Mouse (Mus musculus): ENCODE results near the gene Clpsl2. TPM values are rescaled to one million over a fixed set of nuclear protein-coding genes. Genes with fewer than 3 reads are reported as not detected.

The Clpsl2 gene
- polyA plus RNA-seq, 1 experiment, result not detected

DNA sequence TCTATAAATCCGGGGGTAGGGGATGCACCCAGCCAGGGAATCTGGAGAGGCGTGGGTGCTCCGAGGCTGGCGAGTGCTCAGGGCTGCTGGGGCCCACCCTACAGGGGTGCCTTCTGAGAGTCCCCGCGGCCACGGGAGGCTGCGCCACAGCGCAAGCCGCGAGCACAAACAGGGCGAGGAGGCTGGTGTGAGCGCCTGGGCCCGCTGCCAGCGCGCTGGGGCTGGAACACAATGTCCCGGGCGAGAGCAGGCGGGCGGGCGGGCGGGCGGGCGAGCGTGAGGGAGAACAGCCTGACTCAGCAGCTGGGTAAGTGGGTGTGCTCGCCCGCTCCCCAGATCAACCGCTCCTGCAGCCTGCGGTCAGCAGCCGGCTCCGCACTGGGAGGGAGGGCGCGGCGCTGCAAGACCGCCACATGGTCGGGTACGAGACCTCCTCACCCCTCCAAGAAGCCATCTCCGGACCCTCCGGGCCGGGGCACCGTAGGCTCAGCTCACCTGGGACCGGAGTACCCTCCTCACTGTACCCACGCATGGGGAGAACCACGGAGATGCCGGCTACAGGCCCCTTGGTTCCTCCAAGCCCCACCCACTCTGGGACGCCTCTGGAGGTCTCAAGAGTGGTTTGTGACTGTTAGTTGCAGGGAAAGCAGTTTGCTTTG, 31.1 kb upstream of the Clpsl2 start:
- H3ac ChIP-seq (ENCODE audit: control insufficient read depth, insufficient read length, low read depth), result peak overlapping the region; percentile 50
- H3K79me3 ChIP-seq (ENCODE audit: low read depth), result no peaks in the 10 kb centered on the region
- peak overlapping the region; percentile 18 for H3K4me3 ChIP-seq (ENCODE audit: insufficient read depth, poor library complexity, severe bottlenecking)
- no peaks in the 10 kb centered on the region for H3K27me3 ChIP-seq (ENCODE audit: control insufficient read depth, insufficient read depth, insufficient read length)
- TF ChIP-seq MYOD1 (IDR thresholded peaks at IDR 0.05; ENCODE audit: control insufficient read depth, insufficient read length, low read depth) (no peak), MAX (IDR thresholded peaks at IDR 0.05) (no peak), MYOG (IDR thresholded peaks at IDR 0.05; ENCODE audit: control insufficient read depth, extremely low read depth, insufficient read length) (no peak), USF1 (IDR thresholded peaks at IDR 0.05; ENCODE audit: low read depth) (no peak), CTCF (IDR thresholded peaks at IDR 0.05; ENCODE audit: control insufficient read depth, insufficient read depth, insufficient read length) (no peak), FOSL1 (IDR thresholded peaks at IDR 0.05; ENCODE audit: insufficient read depth, low read length, poor library complexity, severe bottlenecking) (no peak), CEBPB (IDR thresholded peaks at IDR 0.05; ENCODE audit: low read depth) (no peak)
- no peaks in the 10 kb centered on the region for H3K36me3 ChIP-seq (ENCODE audit: control insufficient read depth, insufficient read depth)
- H3K79me2 ChIP-seq (ENCODE audit: control insufficient read depth, insufficient read depth), result no peaks in the 10 kb centered on the region

- H3K79me2 ChIP-seq (ENCODE audit: control insufficient read depth, insufficient read depth), result no peaks in the 10 kb centered on the region
- no peak overlapping the region for H3K4me3 ChIP-seq (ENCODE audit: insufficient read depth, poor library complexity, severe bottlenecking)
- H3K79me3 ChIP-seq (ENCODE audit: low read depth), result no peaks in the 10 kb centered on the region
- no peaks in the 10 kb centered on the region for H3K36me3 ChIP-seq (ENCODE audit: control insufficient read depth, insufficient read depth)
- H3K27me3 ChIP-seq (ENCODE audit: control insufficient read depth, insufficient read depth, insufficient read length), result no peaks in the 10 kb centered on the region
- H3ac ChIP-seq (ENCODE audit: control insufficient read depth, insufficient read length, low read depth), result no peak overlapping the region
- TF ChIP-seq FOSL1 (IDR thresholded peaks at IDR 0.05; ENCODE audit: insufficient read depth, low read length, poor library complexity, severe bottlenecking), result no peak
- no peak for TF ChIP-seq USF1 (IDR thresholded peaks at IDR 0.05; ENCODE audit: low read depth)
- TF ChIP-seq CEBPB (IDR thresholded peaks at IDR 0.05; ENCODE audit: low read depth), result no peak
- no peak for TF ChIP-seq MYOG (IDR thresholded peaks at IDR 0.05; ENCODE audit: control insufficient read depth, extremely low read depth, insufficient read length)
- TF ChIP-seq CTCF (IDR thresholded peaks at IDR 0.05; ENCODE audit: control insufficient read depth, insufficient read depth, insufficient read length), result no peak
- no peak for TF ChIP-seq MYOD1 (IDR thresholded peaks at IDR 0.05; ENCODE audit: control insufficient read depth, insufficient read length, low read depth)
- no peak for TF ChIP-seq MAX (IDR thresholded peaks at IDR 0.05)
Measured at GRCm38 (mm10) chr17:28518615-28519071, 30.6 kb upstream of the Clpsl2 start.

GRCm38 (mm10) chr17:28519827-28520226, 29.4 kb upstream of the Clpsl2 start:
- H3K79me2 ChIP-seq (ENCODE audit: control insufficient read depth, insufficient read depth), result no peaks in the 10 kb centered on the region
- H3K27me3 ChIP-seq (ENCODE audit: control insufficient read depth, insufficient read depth, insufficient read length), result no peaks in the 10 kb centered on the region
- H3ac ChIP-seq (ENCODE audit: control insufficient read depth, insufficient read length, low read depth), result no peak overlapping the region
- TF ChIP-seq MAX (IDR thresholded peaks at IDR 0.05) (no peak), USF1 (IDR thresholded peaks at IDR 0.05; ENCODE audit: low read depth) (no peak), CTCF (IDR thresholded peaks at IDR 0.05; ENCODE audit: control insufficient read depth, insufficient read depth, insufficient read length) (no peak), MYOG (IDR thresholded peaks at IDR 0.05; ENCODE audit: control insufficient read depth, extremely low read depth, insufficient read length) (no peak), CEBPB (IDR thresholded peaks at IDR 0.05; ENCODE audit: low read depth) (no peak), FOSL1 (IDR thresholded peaks at IDR 0.05; ENCODE audit: insufficient read depth, low read length, poor library complexity, severe bottlenecking) (no peak), MYOD1 (IDR thresholded peaks at IDR 0.05; ENCODE audit: control insufficient read depth, insufficient read length, low read depth) (no peak)
- no peak overlapping the region for H3K4me3 ChIP-seq (ENCODE audit: insufficient read depth, poor library complexity, severe bottlenecking)
- no peaks in the 10 kb centered on the region for H3K36me3 ChIP-seq (ENCODE audit: control insufficient read depth, insufficient read depth)
- no peaks in the 10 kb centered on the region for H3K79me3 ChIP-seq (ENCODE audit: low read depth)

DNA sequence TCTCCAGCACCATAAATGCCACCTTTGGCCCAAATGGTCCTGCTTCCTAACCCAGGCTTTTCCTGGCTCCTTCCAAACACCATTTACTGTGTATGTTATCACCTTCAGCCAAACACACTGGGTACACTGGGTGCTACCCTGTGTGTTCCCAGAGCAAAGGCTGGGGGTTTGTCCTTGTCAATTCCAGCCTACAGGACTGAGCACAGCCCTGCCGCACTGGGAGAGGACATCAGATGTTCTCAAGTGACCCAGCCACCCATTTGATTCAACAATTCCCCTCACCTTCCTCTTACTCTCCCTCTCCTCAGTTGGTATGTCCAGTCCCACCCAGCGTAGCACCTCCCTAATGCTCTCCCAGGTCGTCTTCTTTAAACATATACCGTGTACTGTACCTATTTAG, 28.6 kb upstream of the Clpsl2 start:
- Histone ChIP-seq H3K79me2 (ENCODE audit: control insufficient read depth, insufficient read depth) (no peaks in the 10 kb centered on the region), H3K79me3 (ENCODE audit: low read depth) (no peaks in the 10 kb centered on the region), H3K36me3 (ENCODE audit: control insufficient read depth, insufficient read depth) (no peaks in the 10 kb centered on the region), H3K4me3 (ENCODE audit: insufficient read depth, poor library complexity, severe bottlenecking) (no peak overlapping the region), H3ac (ENCODE audit: control insufficient read depth, insufficient read length, low read depth) (no peak overlapping the region), H3K27me3 (ENCODE audit: control insufficient read depth, insufficient read depth, insufficient read length) (no peaks in the 10 kb centered on the region)
- TF ChIP-seq MAX (IDR thresholded peaks at IDR 0.05) (no peak), MYOG (IDR thresholded peaks at IDR 0.05; ENCODE audit: control insufficient read depth, extremely low read depth, insufficient read length) (no peak), USF1 (IDR thresholded peaks at IDR 0.05; ENCODE audit: low read depth) (no peak), MYOD1 (IDR thresholded peaks at IDR 0.05; ENCODE audit: control insufficient read depth, insufficient read length, low read depth) (no peak), CEBPB (IDR thresholded peaks at IDR 0.05; ENCODE audit: low read depth) (no peak), CTCF (IDR thresholded peaks at IDR 0.05; ENCODE audit: control insufficient read depth, insufficient read depth, insufficient read length) (no peak), FOSL1 (IDR thresholded peaks at IDR 0.05; ENCODE audit: insufficient read depth, low read length, poor library complexity, severe bottlenecking) (no peak)

GRCm38 (mm10) chr17:28521071-28521726, 28.0 kb upstream of the Clpsl2 start:
- no peak for TF ChIP-seq MAX (IDR thresholded peaks at IDR 0.05)
- no peak for TF ChIP-seq CEBPB (IDR thresholded peaks at IDR 0.05; ENCODE audit: low read depth)
- TF ChIP-seq MYOG (IDR thresholded peaks at IDR 0.05; ENCODE audit: control insufficient read depth, extremely low read depth, insufficient read length), result no peak
- no peak for TF ChIP-seq FOSL1 (IDR thresholded peaks at IDR 0.05; ENCODE audit: insufficient read depth, low read length, poor library complexity, severe bottlenecking)
- no peak for TF ChIP-seq USF1 (IDR thresholded peaks at IDR 0.05; ENCODE audit: low read depth)
- TF ChIP-seq MYOD1 (IDR thresholded peaks at IDR 0.05; ENCODE audit: control insufficient read depth, insufficient read length, low read depth), result no peak
- TF ChIP-seq CTCF (IDR thresholded peaks at IDR 0.05; ENCODE audit: control insufficient read depth, insufficient read depth, insufficient read length), result no peak
- H3K36me3 ChIP-seq (ENCODE audit: control insufficient read depth, insufficient read depth), result no peaks in the 10 kb centered on the region
- no peak overlapping the region for H3ac ChIP-seq (ENCODE audit: control insufficient read depth, insufficient read length, low read depth)
- no peaks in the 10 kb centered on the region for H3K79me2 ChIP-seq (ENCODE audit: control insufficient read depth, insufficient read depth)
- no peaks in the 10 kb centered on the region for H3K79me3 ChIP-seq (ENCODE audit: low read depth)
- H3K4me3 ChIP-seq (ENCODE audit: insufficient read depth, poor library complexity, severe bottlenecking), result no peak overlapping the region
- no peaks in the 10 kb centered on the region for H3K27me3 ChIP-seq (ENCODE audit: control insufficient read depth, insufficient read depth, insufficient read length)

Measured in C2C12 (cell line).